ENCODE assay signal across 32 mouse cellular contexts in the genomic region with DNA sequence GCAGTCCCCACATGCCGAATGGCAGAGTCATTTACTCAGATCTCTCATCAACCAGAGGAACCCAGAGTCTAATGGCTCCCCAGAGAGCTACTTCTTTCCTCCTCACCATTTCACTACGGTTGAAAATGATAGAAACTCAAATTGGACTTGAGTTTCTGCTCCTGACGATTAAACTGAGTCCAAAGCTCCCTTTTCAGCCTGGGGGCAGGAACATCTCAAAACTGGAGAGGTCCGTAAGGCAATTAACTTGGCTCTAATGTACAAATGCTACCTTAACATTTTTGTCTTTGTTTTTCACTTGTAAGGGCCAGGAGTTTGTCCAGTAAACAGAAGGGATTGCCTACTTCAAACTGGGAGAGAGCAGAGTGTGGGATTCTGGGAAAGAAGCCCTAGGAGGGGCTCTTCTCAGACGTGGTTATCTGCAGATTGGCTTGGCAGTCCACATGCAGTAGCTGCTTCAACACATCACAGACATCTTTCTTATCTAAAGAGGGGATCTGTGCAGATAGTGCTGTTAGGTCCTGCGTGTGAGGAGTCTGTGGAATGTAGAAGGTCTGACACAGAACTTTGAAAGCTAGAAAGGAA. TPM values are rescaled to one million over a fixed set of nuclear protein-coding genes. Genes with fewer than 3 reads are reported as not detected.
DNase-seq lines count a peak whose midpoint lies in the region; ATAC-seq and TF ChIP-seq lines count a peak whose summit lies in the region.
"Had no signal": no experiment of that assay in that cellular context is flagged by ENCODE, and none has a peak within 500 bp of the region (broad histone marks: within the 10 kb centered on the region; RNA-seq: fewer than 3 reads in every experiment).

No protein-coding gene starts in this region.

- no peaks in the 10 kb centered on the region for H3K9me3 ChIP-seq in midbrain, embryonic 10.5 days (replicated peaks)
- no peaks in the 10 kb centered on the region for H3K9me3 ChIP-seq in midbrain, postnatal 0 days (ENCODE audit: low read length)
- H3K9me3 ChIP-seq in limb, embryonic 11.5 days (ENCODE audit: control insufficient read depth, low read length): no peaks in the 10 kb centered on the region
- no peaks in the 10 kb centered on the region for H3K9me3 ChIP-seq in kidney, embryonic 15.5 days (replicated peaks)
- H3K9me3 ChIP-seq: embryonic facial prominence, embryonic 15.5 days; forebrain, embryonic 13.5 days; heart, embryonic 12.5 days; hindbrain, embryonic 10.5 days; intestine, embryonic 15.5 days; liver, embryonic 12.5 days had no signal

- no peak overlapping the region for H3K27ac ChIP-seq in midbrain, embryonic 10.5 days (replicated peaks)
- H3K27ac ChIP-seq in midbrain, postnatal 0 days (ENCODE audit: low read depth, low read length): no peak overlapping the region
- H3K27ac ChIP-seq in limb, embryonic 11.5 days (replicated peaks; ENCODE audit: low read depth, low read length): peak overlapping the region; percentile 76
- H3K27ac ChIP-seq in kidney, embryonic 15.5 days: no peak overlapping the region
- H3K27ac ChIP-seq: embryonic facial prominence, embryonic 15.5 days; forebrain, embryonic 13.5 days; hindbrain, embryonic 10.5 days; hindbrain, postnatal 0 days; intestine, embryonic 15.5 days; kidney, postnatal 0 days; liver, embryonic 12.5 days had no signal

- H3K9ac ChIP-seq in midbrain, postnatal 0 days (replicated peaks; ENCODE audit: low read length, poor library complexity, severe bottlenecking): no peak overlapping the region
- peak overlapping the region; percentile 30; the same call in 1 of the 2 replicates for H3K9ac ChIP-seq in limb, embryonic 11.5 days (ENCODE audit: low read length)
- H3K9ac ChIP-seq in kidney, embryonic 15.5 days: no peak overlapping the region
- H3K9ac ChIP-seq: embryonic facial prominence, embryonic 15.5 days; forebrain, embryonic 13.5 days; heart, embryonic 12.5 days; intestine, embryonic 15.5 days; liver, embryonic 12.5 days; liver, postnatal 0 days had no signal

- H3K4me1 ChIP-seq in midbrain, embryonic 10.5 days: peaks cover 10% of the 10 kb centered on the region
- H3K4me1 ChIP-seq in midbrain, postnatal 0 days (ENCODE audit: insufficient read depth, low read length): no peaks in the 10 kb centered on the region
- peaks cover 41% of the 10 kb centered on the region for H3K4me1 ChIP-seq in limb, embryonic 11.5 days (ENCODE audit: control insufficient read depth, insufficient read depth, low read length)
- peaks cover 14% of the 10 kb centered on the region for H3K4me1 ChIP-seq in kidney, embryonic 15.5 days
- H3K4me1 ChIP-seq: liver, embryonic 12.5 days had no signal

- 2% methylated on average over 6 of the region's 6 CpGs for WGBS in midbrain, embryonic 10.5 days
- WGBS in midbrain, postnatal 0 days: 6% methylated on average over 6 of the region's 6 CpGs
- 12% methylated on average over 6 of the region's 6 CpGs for WGBS in limb, embryonic 11.5 days
- 6% methylated on average over 6 of the region's 6 CpGs for WGBS in kidney, embryonic 15.5 days

- ATAC-seq in midbrain, postnatal 0 days (ENCODE audit: low FRiP score): no peak
- ATAC-seq in limb, embryonic 11.5 days (ENCODE audit: insufficient number of reproducible peaks, low FRiP score, low TSS enrichment, low read depth): no peak
- no peak for ATAC-seq in kidney, embryonic 15.5 days (replicated peaks; ENCODE audit: low FRiP score)
- ATAC-seq: activated CD4-positive, CD25-positive, alpha-beta regulatory T cell, adult 4 months; forebrain, embryonic 13.5 days; hindbrain, postnatal 0 days; intestine, embryonic 15.5 days; liver, embryonic 12.5 days; liver, postnatal 0 days had no signal

- no peak overlapping the region for H3K4me2 ChIP-seq in midbrain, postnatal 0 days (ENCODE audit: low read depth, low read length, poor library complexity, severe bottlenecking)
- H3K4me2 ChIP-seq in limb, embryonic 11.5 days (ENCODE audit: low read depth, severe bottlenecking): peak overlapping the region; percentile 12; the same call in 1 of the 2 replicates
- no peak overlapping the region for H3K4me2 ChIP-seq in kidney, embryonic 15.5 days
- H3K4me2 ChIP-seq: embryonic facial prominence, embryonic 15.5 days; forebrain, embryonic 13.5 days; heart, embryonic 12.5 days; intestine, embryonic 15.5 days; liver, embryonic 12.5 days had no signal

- H3K27me3 ChIP-seq in midbrain, embryonic 10.5 days (ENCODE audit: low read depth, poor library complexity, severe bottlenecking): peaks cover 100% of the 10 kb centered on the region
- peaks cover 94% of the 10 kb centered on the region for H3K27me3 ChIP-seq in midbrain, postnatal 0 days (ENCODE audit: insufficient read depth, low read length)
- H3K27me3 ChIP-seq in limb, embryonic 11.5 days (ENCODE audit: control insufficient read depth, insufficient read depth, low read length): peaks cover 28% of the 10 kb centered on the region
- H3K27me3 ChIP-seq in kidney, embryonic 15.5 days: peaks cover 100% of the 10 kb centered on the region
- H3K27me3 ChIP-seq: heart, embryonic 12.5 days had no signal

- no peak for TF ChIP-seq CTCF in midbrain, postnatal 0 days (IDR thresholded peaks at IDR 0.05)

- no peaks in the 10 kb centered on the region for H3K36me3 ChIP-seq in midbrain, embryonic 10.5 days
- no peaks in the 10 kb centered on the region for H3K36me3 ChIP-seq in midbrain, postnatal 0 days (ENCODE audit: insufficient read depth, low read length)
- no peaks in the 10 kb centered on the region for H3K36me3 ChIP-seq in limb, embryonic 11.5 days (ENCODE audit: control insufficient read depth, insufficient read depth, low read length)
- H3K36me3 ChIP-seq in kidney, embryonic 15.5 days: no peaks in the 10 kb centered on the region
- H3K36me3 ChIP-seq: embryonic facial prominence, embryonic 15.5 days; hindbrain, embryonic 10.5 days; intestine, embryonic 15.5 days; liver, embryonic 12.5 days had no signal

- peak; percentile 20 for DNase-seq in midbrain, embryonic 10.5 days (ENCODE audit: low spot score)
- no peak for DNase-seq in midbrain, postnatal 0 days (ENCODE audit: low spot score)
- DNase-seq in embryo, embryonic 10 days (ENCODE audit: low spot score): peak; percentile 7
- DNase-seq in embryo, embryonic 11 days: peak; percentile 10
- peak; percentile 30 for DNase-seq in limb, embryonic 11.5 days (ENCODE audit: low spot score)
- no peak for DNase-seq in spleen, postnatal 14 days (ENCODE audit: low spot score in 2 of 2)
- no peak for DNase-seq in adipocyte (ENCODE audit: low spot score)
- DNase-seq: adrenal gland, adult 8-10 months; B cell, adult 2 months; cerebellum, adult 2 months; cerebellum, postnatal 14 days; gastrocnemius, postnatal 25 days; heart, adult 18-20 months; kidney, adult 2 months; kidney, postnatal 4 days; liver, postnatal 0 days; lung, postnatal 4 days had no signal

- no peak overlapping the region for H3K4me3 ChIP-seq in midbrain, embryonic 10.5 days
- no peak overlapping the region for H3K4me3 ChIP-seq in midbrain, postnatal 0 days (ENCODE audit: low read depth, low read length)
- no peak overlapping the region for H3K4me3 ChIP-seq in limb, embryonic 11.5 days (ENCODE audit: low read depth, low read length)
- H3K4me3 ChIP-seq in kidney, embryonic 15.5 days (replicated peaks): no peak overlapping the region
- H3K4me3 ChIP-seq: embryonic facial prominence, embryonic 15.5 days; forebrain, embryonic 13.5 days; heart, embryonic 12.5 days; hindbrain, embryonic 10.5 days; intestine, embryonic 15.5 days; liver, embryonic 12.5 days; megakaryocyte, embryonic 14.5 days had no signal

RNA-seq across cellular contexts. Expression of gene Hand2, which starts 23.0 kb away (rescaled TPM):
- not detected in 2 replicates for polyA plus RNA-seq in midbrain, embryonic 10.5 days (2016; fragmentation: Nextera tagmentation; extraction: Ambion mirVana)
- total RNA-seq in midbrain, postnatal 0 days (2014; rRNA removed): not detected in 2 replicates
- not detected in 2 replicates for polyA plus RNA-seq in midbrain, postnatal 0 days (2015; fragmentation: Nextera tagmentation; extraction: Ambion mirVana)
- polyA plus RNA-seq in limb, embryonic 11.5 days (2014; fragmentation: Nextera tagmentation; extraction: Ambion mirVana): 27.3 and 30.3 TPM in 2 replicates
- polyA plus RNA-seq in kidney, embryonic 15.5 days (2015; fragmentation: Nextera tagmentation; extraction: Ambion mirVana): 0.27 and 1.7 TPM in 2 replicates
- total RNA-seq: hindbrain, postnatal 0 days; layer of hippocampus, adult 8-10 months; layer of hippocampus, postnatal 25 days; neutrophil, adult 5-6 weeks had no signal
- polyA plus RNA-seq: activated CD4-positive, CD25-positive, alpha-beta regulatory T cell, adult 4 months; cerebellum, adult 2 months; cortical plate, adult 2 months; forebrain, embryonic 13.5 days; hindbrain, embryonic 10.5 days; hindbrain, postnatal 0 days; kidney, postnatal 0 days had no signal

Comparison
In these comparisons a context has a peak if more than half of its experiments do, and no peak if none do; other contexts are left out.
1. DNase-seq: peak in midbrain, embryonic 10.5 days (single experiment), embryo, embryonic 10 days (single experiment), embryo, embryonic 11 days (single experiment) and limb, embryonic 11.5 days (single experiment); none in midbrain, postnatal 0 days (single experiment), spleen, postnatal 14 days (0 of 2) and adipocyte (single experiment).
2. RNA of gene Hand2, which starts 23.0 kb away (polyA plus RNA-seq): 27.3 to 30.3 TPM in limb, embryonic 11.5 days; 0.27 to 1.7 TPM in kidney, embryonic 15.5 days, not detected in midbrain, embryonic 10.5 days and not detected in midbrain, postnatal 0 days; every median in the first group is over 10 times any median in the second.